Comparison of ENCODE assay signal across 14 mouse cellular contexts in genomic region chr9:121381678-121382297, GRCm38 (mm10).
DNase-seq lines count a peak whose midpoint lies in the region; ATAC-seq and TF ChIP-seq lines count a peak whose summit lies in the region.
"Had no signal": no experiment of that assay in that cellular context is flagged by ENCODE, and none has a peak within 500 bp of the region (broad histone marks: within the 10 kb centered on the region; RNA-seq: fewer than 3 reads in every experiment).

No protein-coding gene starts in this region.

- no peak for ATAC-seq in heart, embryonic 11.5 days (replicated peaks; ENCODE audit: insufficient number of reproducible peaks, low FRiP score, low TSS enrichment)

- H3K27me3 ChIP-seq in heart, embryonic 11.5 days (ENCODE audit: control insufficient read depth, insufficient read depth, low read length) = no peaks in the 10 kb centered on the region
- no peaks in the 10 kb centered on the region for H3K27me3 ChIP-seq in kidney, adult 2 months (replicated peaks; ENCODE audit: control insufficient read depth, insufficient read depth, low read length)
- H3K27me3 ChIP-seq: hindbrain, embryonic 15.5 days; limb, embryonic 13.5 days; lung, embryonic 15.5 days; stomach, embryonic 15.5 days had no signal

- H3K4me2 ChIP-seq in heart, embryonic 11.5 days = peak overlapping the region; percentile 29
- H3K4me2 ChIP-seq: hindbrain, embryonic 15.5 days; limb, embryonic 13.5 days; lung, embryonic 15.5 days; midbrain, embryonic 11.5 days; stomach, embryonic 15.5 days had no signal

- DNase-seq in heart, adult 8-10 months (ENCODE audit: low spot score) = no peak
- DNase-seq in kidney, adult 2 months = peak; percentile 49
- no peak for DNase-seq in kidney, postnatal 4 days
- peak; percentile 21 for DNase-seq in 416B (ENCODE audit: low read depth)
- no peak for DNase-seq in adrenal gland, adult 8-10 months
- no peak for DNase-seq in embryo, embryonic 10 days (ENCODE audit: low spot score)
- DNase-seq: thymus, postnatal 4 days had no signal

- peaks cover 22% of the 10 kb centered on the region for H3K4me1 ChIP-seq in heart, embryonic 11.5 days (ENCODE audit: control insufficient read depth, insufficient read depth, low read length)
- H3K4me1 ChIP-seq in kidney, adult 2 months (ENCODE audit: control insufficient read depth, insufficient read depth, low read length) = peaks cover 44% of the 10 kb centered on the region
- H3K4me1 ChIP-seq in cortical plate, adult 2 months (ENCODE audit: control insufficient read depth, insufficient read depth, low read length) = peaks cover 8% of the 10 kb centered on the region
- H3K4me1 ChIP-seq: lung, embryonic 15.5 days had no signal

- no peak for TF ChIP-seq CTCF in kidney, adult 2 months (conservative IDR thresholded peaks at IDR 0.05; ENCODE audit: insufficient read depth, insufficient read length, low read depth, low read length)
- no peak for TF ChIP-seq CTCF in cortical plate, adult 2 months (IDR thresholded peaks at IDR 0.05; ENCODE audit: extremely low read depth, insufficient read depth, low read length)

- H3K9me3 ChIP-seq in heart, embryonic 11.5 days (replicated peaks; ENCODE audit: control insufficient read depth, low read length) = no peaks in the 10 kb centered on the region
- H3K9me3 ChIP-seq: hindbrain, embryonic 15.5 days; limb, embryonic 13.5 days; lung, embryonic 15.5 days; stomach, embryonic 15.5 days had no signal

- no peak overlapping the region for H3K4me3 ChIP-seq in heart, embryonic 11.5 days (ENCODE audit: low read depth, low read length)
- peak overlapping the region; percentile 10 for H3K4me3 ChIP-seq in kidney, adult 2 months (ENCODE audit: insufficient read depth, low read depth, low read length)
- peak overlapping the region; percentile 64; the same call in 1 of the 2 replicates for H3K4me3 ChIP-seq in cortical plate, adult 2 months (ENCODE audit: insufficient read depth, low read length)
- H3K4me3 ChIP-seq: hindbrain, embryonic 15.5 days; limb, embryonic 13.5 days; lung, embryonic 15.5 days; stomach, embryonic 15.5 days had no signal

- H3K27ac ChIP-seq in heart, embryonic 11.5 days (ENCODE audit: low read depth, low read length) = peak overlapping the region; percentile 7; the same call in 1 of the 2 replicates
- peak overlapping the region; percentile 92 for H3K27ac ChIP-seq in kidney, adult 2 months (ENCODE audit: insufficient read depth, low read depth, low read length)
- no peak overlapping the region for H3K27ac ChIP-seq in cortical plate, adult 2 months (ENCODE audit: insufficient read depth, low read length)
- H3K27ac ChIP-seq: hindbrain, embryonic 15.5 days; limb, embryonic 13.5 days; lung, embryonic 15.5 days; stomach, embryonic 15.5 days had no signal

- no peaks in the 10 kb centered on the region for H3K36me3 ChIP-seq in heart, embryonic 11.5 days (ENCODE audit: control insufficient read depth, insufficient read depth, low read length)
- no peaks in the 10 kb centered on the region for H3K36me3 ChIP-seq in kidney, adult 2 months (ENCODE audit: control insufficient read depth, insufficient read depth, low read length)
- H3K36me3 ChIP-seq: hindbrain, embryonic 15.5 days; limb, embryonic 13.5 days; lung, embryonic 15.5 days; stomach, embryonic 15.5 days had no signal

- WGBS in heart, embryonic 11.5 days (ENCODE audit: insufficient replicate concordance) = 50% methylated on average over 17 of the region's 17 CpGs
- whole genome bisulfite sequencing in kidney, adult 2 months = 45% methylated on average over 17 of the region's 17 CpGs

- no peak overlapping the region for H3K9ac ChIP-seq in heart, embryonic 11.5 days (ENCODE audit: low read depth, low read length)
- H3K9ac ChIP-seq: hindbrain, embryonic 15.5 days; limb, embryonic 13.5 days; lung, embryonic 15.5 days; stomach, embryonic 15.5 days had no signal

- TF ChIP-seq POLR2A in kidney, adult 2 months (IDR thresholded peaks at IDR 0.05; ENCODE audit: low read depth, low read length) = no peak
- no peak for TF ChIP-seq POLR2A in cortical plate, adult 2 months (IDR thresholded peaks at IDR 0.05; ENCODE audit: extremely low read depth, insufficient read depth, low read length)

Comparison
In these comparisons a context has a peak if more than half of its experiments do, and no peak if none do; other contexts are left out.
1. DNase-seq: peak in kidney, adult 2 months (single experiment) and 416B (single experiment); none in heart, adult 8-10 months (single experiment), kidney, postnatal 4 days (0 of 2), adrenal gland, adult 8-10 months (single experiment) and embryo, embryonic 10 days (single experiment).